Mouse (Mus musculus): ENCODE measurements around the gene Mfap1b. TPM values are rescaled to one million over a fixed set of nuclear protein-coding genes. Genes with fewer than 3 reads are reported as not detected.

Gene Mfap1b
- 42.7 TPM for polyA plus RNA-seq (2014; fragmentation: Illumina TruSeq; extraction: RNeasy Lipid Tissue Mini Kit (QIAGEN cat#74804); ENCODE audit: low read depth, low replicate concordance)

DNA sequence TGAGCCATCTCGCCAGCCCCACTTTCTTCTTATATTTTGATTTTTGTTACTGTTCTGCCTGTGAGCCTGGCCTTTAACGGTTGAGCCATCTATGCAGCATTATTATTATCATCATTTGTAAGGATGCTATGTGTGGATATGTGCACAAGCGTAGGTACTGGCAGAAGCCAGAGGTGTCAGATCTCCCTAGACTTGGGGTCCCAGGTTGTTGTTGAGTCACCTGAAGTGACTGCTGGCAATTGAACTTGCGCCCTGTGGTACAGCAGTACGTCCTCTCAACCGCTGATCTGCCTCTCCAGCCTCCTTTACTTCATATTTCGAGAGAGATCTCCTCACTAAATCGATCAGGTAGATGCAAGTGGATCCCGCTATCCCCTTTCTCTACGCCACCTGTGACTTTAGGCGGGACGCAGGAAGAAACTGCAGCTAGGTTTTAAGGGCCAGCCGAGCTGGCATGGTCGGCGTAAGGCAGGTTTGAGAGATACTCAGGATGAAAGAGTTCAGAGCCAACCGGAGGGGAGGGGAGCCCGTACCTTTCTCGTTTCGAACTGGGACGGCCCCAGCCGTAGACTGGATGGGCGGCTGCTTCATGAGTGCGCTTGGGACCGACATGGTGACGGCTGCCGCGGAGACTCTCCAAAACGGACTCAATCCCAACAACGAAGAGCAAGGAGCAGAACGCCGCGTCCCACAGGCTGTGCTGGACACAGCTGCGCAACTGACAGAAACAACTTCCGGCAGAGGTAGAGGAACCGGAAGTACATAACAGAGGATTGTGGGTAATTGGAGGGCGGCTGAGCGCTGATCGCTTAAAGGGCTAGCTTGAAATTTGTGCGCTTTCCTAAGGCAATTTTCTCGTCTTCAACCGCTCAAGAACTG, at the start of gene Mfap1b:
Gene Mfap1b (minus strand): TSS at position 767 of the 879 bp plus-strand sequence.

DNA sequence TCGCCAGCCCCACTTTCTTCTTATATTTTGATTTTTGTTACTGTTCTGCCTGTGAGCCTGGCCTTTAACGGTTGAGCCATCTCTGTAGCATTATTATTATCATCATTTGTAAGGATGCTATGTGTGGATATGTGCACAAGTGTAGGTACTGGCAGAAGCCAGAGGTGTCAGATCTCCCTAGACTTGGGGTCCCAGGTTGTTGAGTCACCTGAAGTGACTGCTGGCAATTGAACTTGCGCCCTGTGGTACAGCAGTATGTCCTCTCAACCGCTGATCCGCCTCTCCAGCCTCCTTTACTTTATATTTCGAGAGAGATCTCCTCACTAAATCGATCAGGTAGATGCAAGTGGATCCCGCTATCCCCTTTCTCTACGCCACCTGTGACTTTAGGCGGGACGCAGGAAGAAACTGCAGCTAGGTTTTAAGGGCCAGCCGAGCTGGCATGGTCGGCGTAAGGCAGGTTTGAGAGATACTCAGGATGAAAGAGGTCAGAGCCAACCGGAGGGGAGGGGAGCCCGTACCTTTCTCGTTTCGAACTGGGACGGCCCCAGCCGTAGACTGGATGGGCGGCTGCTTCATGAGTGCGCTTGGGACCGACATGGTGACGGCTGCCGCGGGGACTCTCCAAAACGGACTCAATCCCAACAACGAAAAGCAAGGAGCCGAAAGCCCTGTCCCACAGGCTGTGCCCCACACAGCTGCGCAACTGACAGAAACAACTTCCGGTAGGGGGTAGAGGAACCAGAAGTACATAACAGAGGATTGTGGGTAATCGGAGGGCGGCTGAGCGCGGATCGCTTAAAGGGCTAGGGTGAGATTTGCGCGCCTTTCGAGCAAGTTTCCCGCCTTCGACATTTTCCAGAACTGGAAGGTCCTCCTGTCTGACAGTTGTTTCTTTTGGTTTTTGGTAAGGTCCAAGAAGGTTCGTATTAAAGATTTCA, 32.3 kb upstream of the Mfap1b start, which contains the start of the genes Mfap1a and Wdr76:
Gene Mfap1a (minus strand): TSS at position 724 of the 941 bp plus-strand sequence.
Gene Wdr76 (plus strand): TSS at position 782 of the 941 bp plus-strand sequence.

DNA sequence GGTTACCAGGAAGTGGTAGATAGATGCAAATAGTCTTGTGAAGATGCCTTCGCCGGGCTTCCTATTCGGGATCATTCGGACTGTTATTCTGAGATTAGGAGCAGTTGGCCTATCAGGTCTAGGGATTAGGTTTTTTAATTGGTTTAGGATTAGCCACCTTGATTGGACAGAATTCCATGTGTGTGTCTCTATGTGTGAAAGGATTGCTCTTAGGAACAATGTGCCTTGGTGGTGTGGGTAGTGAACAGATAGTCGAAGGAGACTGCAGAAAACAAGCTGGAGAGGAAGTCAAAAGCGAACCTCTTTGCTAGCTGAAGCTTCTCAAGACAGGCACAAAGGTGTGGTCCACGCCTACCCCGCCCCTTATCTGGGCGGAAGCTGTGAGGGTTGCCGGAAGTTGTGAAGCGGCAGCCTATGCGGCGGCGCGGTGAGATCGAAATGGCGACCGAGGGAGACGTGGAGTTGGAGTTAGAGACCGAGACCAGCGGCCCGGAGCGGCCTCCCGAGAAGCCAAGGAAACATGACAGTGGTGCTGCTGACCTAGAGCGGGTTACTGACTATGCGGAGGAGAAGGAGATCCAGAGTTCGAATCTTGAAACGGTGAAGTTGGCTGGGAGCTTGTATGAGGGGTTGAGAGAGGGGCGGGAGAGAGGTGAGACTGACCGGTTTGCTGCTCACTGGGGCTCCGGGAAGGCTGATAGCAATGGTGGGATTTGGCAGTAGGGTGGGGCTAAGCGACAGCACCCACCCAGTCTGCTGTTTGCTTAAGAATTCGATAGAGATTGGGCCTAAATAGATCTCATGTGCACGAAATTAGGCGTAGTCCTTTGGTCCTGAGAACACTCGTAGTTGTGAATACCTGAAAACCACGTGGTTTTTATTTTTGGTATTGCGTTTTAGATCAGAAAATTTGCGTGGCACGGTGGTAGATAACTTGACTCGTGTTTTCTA, 16.9 kb downstream of the Mfap1b start, which contains the start of gene Serinc4:
Gene Serinc4 (minus strand): TSS at position 90 of the 951 bp plus-strand sequence.

DNA sequence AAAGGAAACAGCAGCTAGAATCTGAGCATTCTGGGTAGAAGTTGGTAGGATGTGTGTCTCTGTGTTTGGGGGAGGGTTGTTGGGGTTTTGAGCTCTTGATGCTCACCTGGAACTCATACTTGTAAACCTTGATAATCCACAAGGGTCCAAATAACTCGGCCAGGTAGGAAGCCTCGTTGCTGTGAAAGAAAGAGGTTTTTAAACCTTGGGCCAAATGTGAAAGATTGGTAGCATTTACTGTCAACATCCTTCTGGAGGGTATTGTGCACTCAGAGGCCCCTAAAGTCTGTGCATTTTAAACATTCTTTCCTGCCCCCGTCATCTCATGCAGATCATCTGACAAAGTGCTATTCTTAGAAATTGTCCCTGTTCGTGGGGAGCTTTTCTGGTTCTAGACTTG, 20.9 kb downstream of the Mfap1b start, which contains the start of gene Hypk:
Gene Hypk (plus strand): TSS at position 301 of the 400 bp plus-strand sequence.

DNA sequence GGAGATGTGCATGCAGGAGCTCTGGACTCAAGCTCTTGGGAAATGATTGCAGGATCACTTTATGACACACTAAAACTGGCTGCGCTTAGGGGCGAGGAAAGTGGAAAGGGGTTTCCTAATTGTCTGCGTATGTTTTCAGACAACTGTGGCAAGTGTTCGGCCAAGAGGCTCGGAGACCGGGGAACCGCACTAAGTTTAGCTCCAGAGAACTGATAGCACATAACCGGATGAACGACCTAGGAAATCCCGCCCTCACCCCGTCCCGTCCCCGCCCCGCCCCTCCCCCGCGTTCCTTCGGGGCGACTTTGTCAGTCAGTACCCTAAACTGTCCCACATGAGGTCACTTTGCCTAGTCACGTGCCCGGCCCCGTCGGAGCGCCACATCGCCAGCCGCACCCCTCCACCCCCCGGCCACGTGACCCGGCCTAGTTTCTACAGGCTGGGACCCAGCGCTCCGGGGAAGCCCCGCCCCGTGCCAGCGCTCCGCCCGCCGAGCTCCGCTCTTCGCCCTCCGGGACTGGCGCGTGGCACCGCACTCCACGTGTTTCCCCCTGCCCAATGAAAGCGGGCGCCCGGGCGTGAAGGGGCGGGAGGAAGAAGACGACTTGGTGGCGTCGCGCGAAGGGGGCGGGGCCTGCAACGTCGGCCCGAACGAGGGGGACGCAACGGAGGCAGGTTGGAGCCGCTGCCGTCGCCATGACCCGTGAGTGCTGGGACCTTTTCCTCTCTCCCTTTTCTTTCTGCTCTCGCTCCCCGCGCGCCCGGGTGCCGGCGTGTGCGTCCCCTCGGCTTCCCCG, 24.9 kb downstream of the Mfap1b start, which contains the start of gene Serf2:
Gene Serf2 (plus strand): TSS at position 457 of the 797 bp plus-strand sequence.

DNA sequence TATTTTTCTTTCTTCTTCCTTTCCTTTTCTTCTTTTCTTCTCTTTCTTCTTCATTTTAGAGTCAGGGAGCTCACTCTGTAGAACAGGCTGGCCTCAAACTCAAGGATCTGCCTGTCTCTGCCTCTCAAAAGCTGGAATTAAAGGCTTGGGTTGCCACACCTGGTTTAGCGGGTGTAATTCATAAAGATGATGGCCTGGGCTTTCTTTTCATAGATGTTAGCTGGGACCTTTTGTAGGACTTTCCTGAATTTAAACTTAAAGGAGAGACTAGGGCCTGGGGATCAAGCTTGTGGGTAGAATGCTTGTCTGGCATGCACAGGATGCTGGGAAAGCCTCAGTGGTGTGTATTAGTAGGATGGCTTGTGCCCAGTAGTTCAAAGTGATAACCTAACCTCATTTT, 29.7 kb downstream of the Mfap1b start, which contains the start of gene Ell3:
Gene Ell3 (minus strand): TSS at position 101 of the 400 bp plus-strand sequence.

DNA sequence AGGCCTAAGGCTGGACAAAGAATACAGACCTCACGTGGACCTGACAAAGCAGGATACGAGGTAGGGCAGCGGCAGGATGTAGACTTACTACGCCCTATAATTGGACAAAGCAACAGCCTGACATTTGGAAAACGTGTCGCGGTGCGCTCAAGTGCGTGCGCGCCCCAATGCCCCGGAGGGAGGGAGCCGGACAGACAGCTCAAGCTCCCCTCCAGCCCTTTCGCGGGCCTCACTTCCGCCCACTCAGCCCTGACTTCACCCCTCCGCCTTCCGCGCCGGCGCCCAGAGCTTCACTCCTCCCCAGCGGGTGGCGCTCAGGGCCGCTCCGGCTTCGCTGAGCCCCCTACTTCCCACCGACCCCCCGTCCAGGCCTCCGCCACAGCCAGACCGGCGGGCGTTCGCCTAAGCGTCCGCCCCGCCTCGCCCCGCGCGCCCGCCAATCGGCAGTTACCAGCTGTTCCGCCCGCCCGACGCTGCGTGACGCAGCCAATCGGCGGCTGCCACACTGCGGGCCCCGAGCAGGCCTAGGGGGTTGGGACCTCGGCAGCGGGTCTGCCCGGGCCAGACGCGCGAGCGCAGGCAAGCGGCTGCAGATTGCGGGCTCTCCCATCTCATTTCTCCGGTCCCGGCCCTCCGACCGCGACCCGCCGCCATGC, 60.4 kb downstream of the Mfap1b start, which contains the start of the genes Pdia3 and Catsper2:
Gene Pdia3 (plus strand): TSS at position 389 of the 656 bp plus-strand sequence.
Gene Catsper2 (minus strand): TSS at position 406 of the 656 bp plus-strand sequence.

Other genes starting within 250 kb of the Mfap1b start
- gene Trp53bp1, start 202.7 kb downstream of the Mfap1b start, polyA plus RNA-seq (2014; fragmentation: Illumina TruSeq; extraction: RNeasy Lipid Tissue Mini Kit (QIAGEN cat#74804); ENCODE audit: low read depth, low replicate concordance), result 15.0 TPM
- gene Map1a, start 184.5 kb downstream of the Mfap1b start, polyA plus RNA-seq (2014; fragmentation: Illumina TruSeq; extraction: RNeasy Lipid Tissue Mini Kit (QIAGEN cat#74804); ENCODE audit: low read depth, low replicate concordance), result 0.88 TPM
- 34.6 TPM for gene Ppip5k1, start 118.7 kb downstream of the Mfap1b start, polyA plus RNA-seq (2014; fragmentation: Illumina TruSeq; extraction: RNeasy Lipid Tissue Mini Kit (QIAGEN cat#74804); ENCODE audit: low read depth, low replicate concordance)
- gene Ckmt1, start 116.4 kb downstream of the Mfap1b start, polyA plus RNA-seq (2014; fragmentation: Illumina TruSeq; extraction: RNeasy Lipid Tissue Mini Kit (QIAGEN cat#74804); ENCODE audit: low read depth, low replicate concordance), result 524 TPM
- not detected for gene Strc, start 86.9 kb downstream of the Mfap1b start, polyA plus RNA-seq (2014; fragmentation: Illumina TruSeq; extraction: RNeasy Lipid Tissue Mini Kit (QIAGEN cat#74804); ENCODE audit: low read depth, low replicate concordance)
- gene Pdia3, start 60.3 kb downstream of the Mfap1b start, polyA plus RNA-seq (2014; fragmentation: Illumina TruSeq; extraction: RNeasy Lipid Tissue Mini Kit (QIAGEN cat#74804); ENCODE audit: low read depth, low replicate concordance), result 1,508 TPM
- gene Catsper2, start 60.3 kb downstream of the Mfap1b start, polyA plus RNA-seq (2014; fragmentation: Illumina TruSeq; extraction: RNeasy Lipid Tissue Mini Kit (QIAGEN cat#74804); ENCODE audit: low read depth, low replicate concordance), result 2.7 TPM
- 13.1 TPM for gene Ell3, start 29.8 kb downstream of the Mfap1b start, polyA plus RNA-seq (2014; fragmentation: Illumina TruSeq; extraction: RNeasy Lipid Tissue Mini Kit (QIAGEN cat#74804); ENCODE audit: low read depth, low replicate concordance)
- gene Serf2, start 24.9 kb downstream of the Mfap1b start, polyA plus RNA-seq (2014; fragmentation: Illumina TruSeq; extraction: RNeasy Lipid Tissue Mini Kit (QIAGEN cat#74804); ENCODE audit: low read depth, low replicate concordance), result 102 TPM
- 47.8 TPM for gene Hypk, start 20.8 kb downstream of the Mfap1b start, polyA plus RNA-seq (2014; fragmentation: Illumina TruSeq; extraction: RNeasy Lipid Tissue Mini Kit (QIAGEN cat#74804); ENCODE audit: low read depth, low replicate concordance)
- 0.22 TPM for gene Serinc4, start 17.3 kb downstream of the Mfap1b start, polyA plus RNA-seq (2014; fragmentation: Illumina TruSeq; extraction: RNeasy Lipid Tissue Mini Kit (QIAGEN cat#74804); ENCODE audit: low read depth, low replicate concordance)
- 75.9 TPM for gene Mfap1a, start 32.6 kb upstream of the Mfap1b start, polyA plus RNA-seq (2014; fragmentation: Illumina TruSeq; extraction: RNeasy Lipid Tissue Mini Kit (QIAGEN cat#74804); ENCODE audit: low read depth, low replicate concordance)
- 17.8 TPM for gene Wdr76, start 32.7 kb upstream of the Mfap1b start, polyA plus RNA-seq (2014; fragmentation: Illumina TruSeq; extraction: RNeasy Lipid Tissue Mini Kit (QIAGEN cat#74804); ENCODE audit: low read depth, low replicate concordance)

Measured in sigmoid colon, adult 10 weeks (tissue).